Mouse (Mus musculus) large intestine, adult 2 months (tissue): ENCODE results near the gene Dhrs9. TPM values are rescaled to one million over a fixed set of nuclear protein-coding genes. Genes with fewer than 3 reads are reported as not detected.

Source experiments
- DNase-seq: peaks from one replicate; pipeline ENCODE4 v3.0.0-alpha.2; 2012; ENCODE audit warnings: low read depth, low spot score
- WGBS: fragments of 180-500 bp; shearing (Covaris S2); methylation state at CpG from one replicate; pipeline ENCODE4 v1.1.7; 2018; 5-methylcytosine and 5-hydroxymethylcytosine counted together
- polyA plus RNA-seq: library from polyadenylated mRNA; depleted of rRNA; stranded (reverse); fragments of >200 nt; gene quantifications from 2 replicates; pipeline ENCODE4 v1.2.3, GENCODE M21; 2012; rRNA removed

The Dhrs9 gene
- polyA plus RNA-seq, 1 experiment: 0.41 TPM

GRCm38 (mm10) chr2:69414539-69414938 is 34.3 kb downstream of the Dhrs9 start:
- 90% methylated on average over 10 of the region's 10 CpGs for WGBS

GRCm38 (mm10) chr2:69415070-69415469 is 34.8 kb downstream of the Dhrs9 start:
- DNase-seq: no peak
- WGBS: 85% methylated on average over 6 of the region's 6 CpGs

More at GRCm38 (mm10) chr2:69414539-69414938, 34.3 kb downstream of the Dhrs9 start:
- no peak for DNase-seq

GRCm38 (mm10) chr2:69418294-69418881 is 38.1 kb downstream of the Dhrs9 start:
- DNase-seq: no peak
- 41% methylated on average over 11 of the region's 11 CpGs for WGBS

- 47% methylated on average over 5 of the region's 5 CpGs for WGBS
- DNase-seq: no peak
Measured at GRCm38 (mm10) chr2:69424829-69425228, 44.6 kb downstream of the Dhrs9 start.

- WGBS: 87% methylated on average over 1 of the region's 1 CpGs
- no peak for DNase-seq
Measured at GRCm38 (mm10) chr2:69426081-69426480, 45.8 kb downstream of the Dhrs9 start.

- DNase-seq: no peak
- 85% methylated on average over 10 of the region's 10 CpGs for WGBS
Measured at GRCm38 (mm10) chr2:69427141-69427540, 46.9 kb downstream of the Dhrs9 start.

- WGBS: 32% methylated on average over 3 of the region's 3 CpGs
- DNase-seq: peak; percentile 45
Measured at GRCm38 (mm10) chr2:69428116-69428515, 47.9 kb downstream of the Dhrs9 start.

GRCm38 (mm10) chr2:69441656-69442055 is 61.4 kb downstream of the Dhrs9 start:
- no peak for DNase-seq
- 52% methylated on average over 3 of the region's 3 CpGs for WGBS

GRCm38 (mm10) chr2:69445896-69446472 is 65.7 kb downstream of the Dhrs9 start:
- no peak for DNase-seq
- 51% methylated on average over 4 of the region's 4 CpGs for WGBS

- 78% methylated on average over 4 of the region's 4 CpGs for WGBS
- no peak for DNase-seq
Measured at GRCm38 (mm10) chr2:69448581-69448980, 68.3 kb downstream of the Dhrs9 start.

- WGBS: 71% methylated on average over 5 of the region's 5 CpGs
Measured at GRCm38 (mm10) chr2:69451128-69451527, 70.9 kb downstream of the Dhrs9 start.

More at GRCm38 (mm10) chr2:69451128-69451527, 70.9 kb downstream of the Dhrs9 start:
- no peak for DNase-seq

Other genes starting within 250 kb of the Dhrs9 start
- gene Nostrin, start 244.6 kb upstream of the Dhrs9 start, polyA plus RNA-seq: 20.7 and 21.1 TPM in 2 replicates
- 3.7 and 3.8 TPM in 2 replicates for gene Spc25, start 174.3 kb upstream of the Dhrs9 start, polyA plus RNA-seq
- not detected in 2 replicates for gene G6pc2, start 169.4 kb upstream of the Dhrs9 start, polyA plus RNA-seq
- gene Abcb11, start 37.8 kb upstream of the Dhrs9 start, polyA plus RNA-seq: 0.01 TPM in 1 of 2 replicates, not detected in the other
- gene Lrp2, start 205.6 kb downstream of the Dhrs9 start, polyA plus RNA-seq: 0.04 and 0.07 TPM in 2 replicates